Mouse (Mus musculus): ENCODE data around the gene Wiz. TPM values are rescaled to one million over a fixed set of nuclear protein-coding genes. Genes with fewer than 3 reads are reported as not detected.
A peak's percentile ranks its signal among the peaks of the same experiment; 100 is the strongest.

Wiz gene
- polyA plus RNA-seq, 1 experiment from 2014 or later = 2.7 TPM

- 0 out of 2 replicates have a peak, but pooled peaks have one; percentile 8 for TF ChIP-seq CTCF (IDR thresholded peaks at IDR 0.05; ENCODE audit: low read depth)
- TF ChIP-seq EP300 (IDR thresholded peaks at IDR 0.05; ENCODE audit: low read depth) = no peak
- ATAC-seq (peak; percentile 94), DNase-seq (peak; percentile 90)
- H3K27me3 ChIP-seq (ENCODE audit: insufficient read depth, low read length) = no peaks in the 10 kb centered on the region
- peak overlapping the region; percentile 93 for H3K4me3 ChIP-seq (ENCODE audit: low read depth, low read length)
- peak overlapping the region; percentile 74 for H3K27ac ChIP-seq (ENCODE audit: low read depth)
- no peaks in the 10 kb centered on the region for H3K9me3 ChIP-seq (ENCODE audit: low read length)
- peaks cover 24% of the 10 kb centered on the region for H3K36me3 ChIP-seq (replicated peaks; ENCODE audit: insufficient read depth, low read length)
- peaks cover 33% of the 10 kb centered on the region for H3K4me1 ChIP-seq (ENCODE audit: insufficient read depth)
- WGBS (ENCODE audit: insufficient replicate concordance) = 1% methylated on average over 36 of the region's 47 CpGs
- peak overlapping the region; percentile 78 for H3K4me2 ChIP-seq (ENCODE audit: low read depth, low read length)
- peak overlapping the region; percentile 95 for H3K9ac ChIP-seq (replicated peaks)
Observed at GRCm38 (mm10) chr17:32364331-32364730, 24.9 kb downstream of the Wiz start.

GRCm38 (mm10) chr17:32363821-32364301 is 25.4 kb downstream of the Wiz start:
- peak overlapping the region; percentile 95 for H3K9ac ChIP-seq (replicated peaks)
- peak overlapping the region; percentile 69 for H3K27ac ChIP-seq (ENCODE audit: low read depth)
- no peak for TF ChIP-seq EP300 (IDR thresholded peaks at IDR 0.05; ENCODE audit: low read depth)
- no peak for TF ChIP-seq CTCF (IDR thresholded peaks at IDR 0.05; ENCODE audit: low read depth)
- DNase-seq (no peak), ATAC-seq (peak; percentile 55)
- under 1% methylated on average over 28 of the region's 50 CpGs for WGBS (ENCODE audit: insufficient replicate concordance)
- H3K4me2 ChIP-seq (ENCODE audit: low read depth, low read length) = peak overlapping the region; percentile 78
- H3K4me3 ChIP-seq (ENCODE audit: low read depth, low read length) = peak overlapping the region; percentile 93
- H3K4me1 ChIP-seq (ENCODE audit: insufficient read depth) = peaks cover 29% of the 10 kb centered on the region
- H3K9me3 ChIP-seq (ENCODE audit: low read length) = no peaks in the 10 kb centered on the region
- peaks cover 28% of the 10 kb centered on the region for H3K36me3 ChIP-seq (replicated peaks; ENCODE audit: insufficient read depth, low read length)
- no peaks in the 10 kb centered on the region for H3K27me3 ChIP-seq (ENCODE audit: insufficient read depth, low read length)

GRCm38 (mm10) chr17:32362686-32363085 is 26.6 kb downstream of the Wiz start:
- TF ChIP-seq CTCF (IDR thresholded peaks at IDR 0.05; ENCODE audit: low read depth) = no peak
- TF ChIP-seq EP300 (IDR thresholded peaks at IDR 0.05; ENCODE audit: low read depth) = no peak
- no peaks in the 10 kb centered on the region for H3K9me3 ChIP-seq (ENCODE audit: low read length)
- no peak for DNase-seq
- no peaks in the 10 kb centered on the region for H3K27me3 ChIP-seq (ENCODE audit: insufficient read depth, low read length)
- peak overlapping the region; percentile 93; the same call in 1 of the 2 replicates for H3K4me3 ChIP-seq (ENCODE audit: low read depth, low read length)
- peak overlapping the region; percentile 78; the same call in 1 of the 2 replicates for H3K4me2 ChIP-seq (ENCODE audit: low read depth, low read length)
- peaks cover 40% of the 10 kb centered on the region for H3K36me3 ChIP-seq (replicated peaks; ENCODE audit: insufficient read depth, low read length)
- H3K27ac ChIP-seq (ENCODE audit: low read depth) = no peak overlapping the region
- no peak for ATAC-seq
- no peak overlapping the region for H3K9ac ChIP-seq (replicated peaks)
- H3K4me1 ChIP-seq (ENCODE audit: insufficient read depth) = peaks cover 29% of the 10 kb centered on the region
- WGBS (ENCODE audit: insufficient replicate concordance) = 72% methylated on average over 4 of the region's 4 CpGs

GRCm38 (mm10) chr17:32359928-32360327 is 29.3 kb downstream of the Wiz start:
- Histone ChIP-seq H3K36me3 (replicated peaks; ENCODE audit: insufficient read depth, low read length) (peaks cover 68% of the 10 kb centered on the region), H3K4me3 (ENCODE audit: low read depth, low read length) (no peak overlapping the region), H3K4me1 (ENCODE audit: insufficient read depth) (peaks cover 22% of the 10 kb centered on the region), H3K27me3 (ENCODE audit: insufficient read depth, low read length) (no peaks in the 10 kb centered on the region), H3K9ac (replicated peaks) (no peak overlapping the region), H3K27ac (ENCODE audit: low read depth) (no peak overlapping the region), H3K4me2 (ENCODE audit: low read depth, low read length) (no peak overlapping the region), H3K9me3 (ENCODE audit: low read length) (no peaks in the 10 kb centered on the region)
- WGBS (ENCODE audit: insufficient replicate concordance) = 87% methylated on average over 18 of the region's 18 CpGs
- DNase-seq (no peak), ATAC-seq (no peak)
- TF ChIP-seq EP300 (IDR thresholded peaks at IDR 0.05; ENCODE audit: low read depth) (no peak), CTCF (IDR thresholded peaks at IDR 0.05; ENCODE audit: low read depth) (no peak)

GRCm38 (mm10) chr17:32358943-32359340 is 30.3 kb downstream of the Wiz start:
- H3K36me3 ChIP-seq (replicated peaks; ENCODE audit: insufficient read depth, low read length) = peaks cover 76% of the 10 kb centered on the region
- H3K4me3 ChIP-seq (ENCODE audit: low read depth, low read length) = no peak overlapping the region
- H3K9ac ChIP-seq (replicated peaks) = no peak overlapping the region
- H3K4me2 ChIP-seq (ENCODE audit: low read depth, low read length) = no peak overlapping the region
- no peaks in the 10 kb centered on the region for H3K27me3 ChIP-seq (ENCODE audit: insufficient read depth, low read length)
- H3K4me1 ChIP-seq (ENCODE audit: insufficient read depth) = peaks cover 18% of the 10 kb centered on the region
- no peak overlapping the region for H3K27ac ChIP-seq (ENCODE audit: low read depth)
- no peaks in the 10 kb centered on the region for H3K9me3 ChIP-seq (ENCODE audit: low read length)
- TF ChIP-seq CTCF (IDR thresholded peaks at IDR 0.05; ENCODE audit: low read depth) = no peak
- no peak for TF ChIP-seq EP300 (IDR thresholded peaks at IDR 0.05; ENCODE audit: low read depth)
- ATAC-seq (no peak), DNase-seq (no peak)
- 81% methylated on average over 6 of the region's 6 CpGs for WGBS (ENCODE audit: insufficient replicate concordance)

- H3K27ac ChIP-seq (ENCODE audit: low read depth) = no peak overlapping the region
- H3K4me2 ChIP-seq (ENCODE audit: low read depth, low read length) = no peak overlapping the region
- H3K36me3 ChIP-seq (replicated peaks; ENCODE audit: insufficient read depth, low read length) = peaks cover 76% of the 10 kb centered on the region
- no peak overlapping the region for H3K9ac ChIP-seq (replicated peaks)
- DNase-seq = no peak
- H3K9me3 ChIP-seq (ENCODE audit: low read length) = no peaks in the 10 kb centered on the region
- no peak overlapping the region for H3K4me3 ChIP-seq (ENCODE audit: low read depth, low read length)
- 85% methylated on average over 7 of the region's 7 CpGs for WGBS (ENCODE audit: insufficient replicate concordance)
- TF ChIP-seq EP300 (IDR thresholded peaks at IDR 0.05; ENCODE audit: low read depth) (no peak), CTCF (IDR thresholded peaks at IDR 0.05; ENCODE audit: low read depth) (no peak)
- H3K4me1 ChIP-seq (ENCODE audit: insufficient read depth) = peaks cover 13% of the 10 kb centered on the region
- ATAC-seq = no peak
- H3K27me3 ChIP-seq (ENCODE audit: insufficient read depth, low read length) = no peaks in the 10 kb centered on the region
Observed at GRCm38 (mm10) chr17:32358192-32358942, 30.9 kb downstream of the Wiz start.

All from liver, postnatal 0 days (tissue).